Mouse (Mus musculus): ENCODE measurements at regions not wholly inside any gene's neighbourhood (a gene's known extent, or its start where the extent isn't known, plus 50 kb on each side); places are given as distances from the start of the nearest gene placed in this dataset.

- in situ Hi-C loops (cut with MboI, MseI), result no loop called here
Measured at GRCm38 (mm10) chr7:133379373-133379772, 222.6 kb downstream of the Tex36 start.

GRCm38 (mm10) chr7:133378338-133378737 is 223.6 kb downstream of the Tex36 start:
- in situ Hi-C loops (cut with MboI, MseI), result no loop called here

- in situ Hi-C loops (cut with MboI, MseI), result no loop called here
Measured at GRCm38 (mm10) chr7:133376833-133377484, 225.0 kb downstream of the Tex36 start.

- in situ Hi-C loops (cut with MboI, MseI), result no loop called here
Measured at GRCm38 (mm10) chr7:133372695-133373094, 229.3 kb downstream of the Tex36 start.

GRCm38 (mm10) chr7:133370542-133370941 is 231.4 kb downstream of the Tex36 start:
- in situ Hi-C loops (cut with MboI, MseI), result no loop called here

DNA sequence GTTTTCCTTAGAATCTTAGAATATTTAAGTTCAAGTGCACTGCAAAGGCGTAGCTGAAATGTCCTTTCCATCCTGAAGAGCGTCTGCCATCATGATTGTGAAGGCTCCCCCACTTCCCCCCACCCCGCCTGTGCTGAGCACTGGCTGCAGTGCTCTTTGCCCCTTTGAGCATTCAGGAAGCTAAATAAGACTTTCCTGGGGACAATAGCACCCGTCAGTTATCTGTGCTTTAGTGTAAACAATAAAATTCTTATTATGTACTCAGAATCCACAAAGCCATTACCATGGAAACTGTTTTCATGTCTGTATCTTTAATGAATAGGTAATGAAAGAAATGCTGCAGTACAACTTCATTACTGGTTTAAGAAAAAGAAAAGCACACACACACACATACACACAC is 237.4 kb downstream of the Tex36 start:
- in situ Hi-C loops (cut with MboI, MseI), result no loop called here

DNA sequence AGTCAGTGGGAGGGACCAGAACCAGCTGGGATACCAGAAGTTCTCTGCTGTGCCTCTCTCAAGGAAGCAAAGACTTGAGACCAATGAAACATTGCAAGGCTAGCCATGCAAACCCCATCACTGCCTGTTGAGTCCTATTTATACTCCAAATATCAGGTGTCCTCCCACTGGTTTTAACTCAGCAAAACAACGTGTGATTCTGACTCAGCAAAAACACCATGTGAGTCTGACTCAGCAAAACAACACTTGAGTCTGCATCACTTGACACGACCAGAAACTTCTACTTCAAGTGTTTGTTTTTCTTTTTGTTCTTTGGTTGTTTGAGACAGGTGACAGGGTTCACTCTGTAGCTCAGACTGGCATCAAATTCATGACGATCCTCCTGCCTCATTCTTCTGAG is 204.6 kb upstream of the Ctbp2 start:
- in situ Hi-C loops (cut with MboI, MseI), result no loop called here

GRCm38 (mm10) chr7:133325548-133326190 is 201.5 kb upstream of the Ctbp2 start:
- in situ Hi-C loops (cut with MboI, MseI), result no loop called here

GRCm38 (mm10) chr7:133323955-133324354 is 199.8 kb upstream of the Ctbp2 start:
- in situ Hi-C loops (cut with MboI, MseI), result no loop called here

- in situ Hi-C loops (cut with MboI, MseI), result no loop called here
Measured at GRCm38 (mm10) chr7:133317511-133317910, 193.4 kb upstream of the Ctbp2 start.

DNA sequence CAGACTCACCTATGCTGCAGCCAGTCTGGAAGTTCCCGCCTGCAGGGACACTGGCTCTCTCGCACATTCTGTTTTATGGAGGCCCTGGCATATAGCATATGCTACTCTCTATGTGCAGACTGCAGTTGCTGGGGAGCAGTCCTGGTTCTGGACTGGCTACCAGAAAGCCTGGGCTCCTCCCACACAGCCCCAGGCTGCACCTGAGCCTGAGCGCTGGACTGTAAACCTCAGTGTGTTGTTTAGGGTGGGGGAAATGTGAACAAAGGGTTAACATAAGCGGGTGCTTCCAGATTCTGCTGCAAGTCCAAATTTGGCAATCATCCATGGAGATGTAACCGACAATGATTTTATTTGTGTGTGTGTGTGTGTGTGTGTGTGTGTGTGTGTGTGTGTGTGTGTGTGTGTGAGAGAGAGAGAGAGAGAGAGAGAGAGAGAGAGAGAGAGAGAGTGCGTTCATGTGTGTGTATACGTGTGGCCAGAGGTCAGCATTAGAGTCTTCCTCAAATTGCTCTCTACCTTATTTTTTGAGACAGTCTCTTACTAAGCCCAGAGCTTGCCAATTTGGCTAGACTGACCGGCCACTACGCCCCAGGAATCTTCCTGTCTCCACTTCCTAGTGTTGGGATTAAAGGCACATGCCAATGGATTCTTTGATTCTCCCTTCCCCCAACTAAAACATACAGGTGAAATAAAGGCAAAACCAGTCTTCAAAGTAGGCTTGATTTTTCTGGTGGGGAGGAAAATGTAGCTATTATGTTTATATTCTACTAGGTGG is 192.7 kb upstream of the Ctbp2 start:
- in situ Hi-C loops (cut with MboI, MseI), result no loop called here

DNA sequence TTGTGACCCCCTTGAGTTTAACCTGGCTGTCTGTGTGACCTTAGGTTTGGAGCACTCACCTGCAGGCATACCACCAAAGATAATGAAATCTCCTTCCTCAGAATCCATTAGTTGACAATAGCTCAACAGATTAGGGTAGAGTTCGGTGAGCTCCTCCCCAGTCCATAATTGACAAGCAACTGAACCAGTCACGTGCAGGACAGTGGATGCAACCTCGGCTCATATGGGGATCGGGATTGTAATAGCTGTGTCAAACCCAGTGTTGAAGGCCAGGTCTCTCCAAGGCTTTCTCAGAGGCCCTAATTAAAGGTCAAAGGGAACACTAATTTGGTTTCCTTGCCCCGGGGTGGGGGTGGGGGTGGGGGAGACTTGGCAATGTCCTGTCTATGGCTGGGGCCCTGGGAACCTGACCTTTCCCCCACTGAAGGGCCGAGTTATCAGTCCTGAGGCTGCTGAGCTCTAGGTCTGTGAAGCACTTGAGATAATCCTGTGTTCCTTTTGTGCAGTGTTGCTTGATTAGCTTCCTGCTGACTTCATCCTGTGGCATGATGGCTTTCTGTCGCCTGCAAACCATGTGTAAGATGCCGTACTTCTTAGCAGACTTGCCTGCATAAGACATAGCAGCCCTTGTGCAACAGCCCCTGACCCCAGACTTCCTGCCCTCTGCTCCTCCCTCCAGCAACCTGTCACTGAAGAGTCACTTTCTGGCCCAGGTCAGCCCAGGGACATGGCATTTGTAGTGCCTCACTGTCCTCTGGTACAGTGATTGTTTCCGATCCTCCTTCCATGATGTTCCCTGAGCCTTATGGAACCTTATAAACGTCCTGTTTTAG is 191.3 kb upstream of the Ctbp2 start:
- in situ Hi-C loops (cut with MboI, MseI), result no loop called here

- in situ Hi-C loops (cut with MboI, MseI), result no loop called here
Measured at GRCm38 (mm10) chr7:133313115-133313514, 189.0 kb upstream of the Ctbp2 start.

DNA sequence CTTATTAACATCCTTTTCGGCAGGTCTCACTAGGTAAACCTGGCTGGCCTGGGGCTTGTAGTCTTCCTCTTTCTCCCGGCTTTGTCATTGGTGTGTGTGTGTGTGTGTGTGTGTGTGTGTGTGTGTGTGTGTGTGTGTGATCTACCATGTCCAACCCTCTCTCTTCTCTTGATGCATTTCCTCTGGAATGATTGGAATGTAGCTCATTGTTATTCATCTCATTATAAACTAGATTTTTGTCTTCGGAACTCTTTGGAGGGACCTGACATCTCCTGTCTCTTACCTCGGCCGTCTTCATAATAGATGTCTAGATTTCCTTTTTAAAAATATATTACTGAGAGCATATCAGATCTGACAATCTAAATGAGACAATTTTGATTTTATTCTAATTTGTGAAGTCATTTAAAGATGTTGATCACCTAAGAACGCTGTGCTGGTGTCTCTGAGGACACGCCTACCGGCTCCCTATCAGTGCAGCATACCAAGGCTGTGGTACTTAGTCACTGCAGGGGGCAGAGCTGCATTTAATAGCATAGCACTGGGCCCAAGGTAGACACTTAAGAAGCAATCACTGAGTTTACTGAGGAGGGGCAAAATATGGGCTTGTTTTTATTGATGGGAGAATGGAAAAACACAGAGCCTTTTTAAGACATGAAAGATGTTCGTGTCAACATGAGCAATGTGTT is 187.1 kb upstream of the Ctbp2 start:
- in situ Hi-C loops (cut with MboI, MseI), result no loop called here

DNA sequence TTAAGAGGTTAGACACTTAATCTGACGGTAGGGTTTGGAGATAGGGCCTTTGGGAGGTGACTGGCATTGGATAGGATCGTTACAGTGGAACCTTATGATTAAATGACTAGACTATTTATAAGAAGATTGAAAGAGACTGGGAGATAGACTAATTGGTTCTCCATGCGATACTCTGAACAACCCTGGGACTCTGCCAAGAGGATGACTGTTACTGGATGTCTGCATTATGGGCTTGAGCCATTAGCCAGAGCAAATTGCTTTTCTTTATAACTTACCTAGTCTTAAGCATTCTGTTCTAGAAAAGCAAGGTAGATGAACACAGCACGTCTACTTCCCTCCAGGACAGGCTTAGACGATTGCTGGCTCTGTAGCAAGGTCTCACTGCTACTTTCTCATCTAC is 180.3 kb upstream of the Ctbp2 start:
- in situ Hi-C loops (cut with MboI, MseI), result no loop called here

DNA sequence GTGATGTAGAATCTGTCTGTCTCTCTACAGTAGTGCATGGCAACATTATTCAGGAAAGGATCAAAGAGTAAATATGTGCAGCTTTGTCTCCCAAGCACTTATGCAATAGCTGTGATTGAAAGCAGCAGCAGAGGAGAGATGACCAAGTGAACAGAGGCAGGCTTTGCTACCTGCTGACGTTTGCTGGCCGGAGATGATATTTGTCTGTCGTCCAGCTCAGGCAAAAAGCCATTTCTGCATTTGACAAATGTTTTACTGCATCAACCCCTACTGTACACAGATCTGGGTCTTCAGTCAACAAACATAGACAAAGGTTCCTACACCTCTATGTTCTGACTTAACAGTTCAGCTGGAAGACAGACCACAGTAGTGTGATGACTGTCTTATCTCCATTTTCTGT is 166.3 kb upstream of the Ctbp2 start:
- in situ Hi-C loops (cut with MboI, MseI), result no loop called here

DNA sequence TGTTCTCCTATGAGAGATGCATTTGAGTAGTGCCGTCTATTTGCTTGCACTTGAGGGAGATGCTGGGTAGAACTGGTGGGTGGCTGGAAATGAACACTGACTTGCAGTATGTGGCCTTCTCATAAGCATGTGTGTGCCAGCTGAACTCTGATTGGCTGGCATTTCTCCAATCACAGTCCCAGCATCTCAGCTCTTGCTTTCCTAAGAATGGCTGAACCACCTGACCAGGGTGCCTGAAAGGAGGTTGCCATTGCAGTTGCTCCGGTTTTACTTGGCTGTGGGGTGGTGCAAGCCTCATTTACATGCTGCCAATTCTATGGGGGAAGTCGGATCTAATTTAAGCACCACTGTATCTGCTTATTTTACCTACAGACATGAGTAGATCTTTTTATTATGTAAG is 164.1 kb upstream of the Ctbp2 start:
- in situ Hi-C loops (cut with MboI, MseI), result loop anchor here in 1 of 2 experiments (10.0 kb wide), 1 partner anchor 1113 kb away; no protein-coding TSS in a partner anchor

- in situ Hi-C loops (cut with MboI, MseI), result loop anchor here in 1 of 2 experiments (10.0 kb wide), 1 partner anchor 1112 kb away; no protein-coding TSS in a partner anchor
Measured at GRCm38 (mm10) chr7:133286836-133287235, 162.7 kb upstream of the Ctbp2 start.

GRCm38 (mm10) chr7:133286216-133286615 is 162.1 kb upstream of the Ctbp2 start:
- in situ Hi-C loops (cut with MboI, MseI), result loop anchor here in 1 of 2 experiments (10.0 kb wide), 1 partner anchor 1111 kb away; no protein-coding TSS in a partner anchor

- in situ Hi-C loops (cut with MboI, MseI), result no loop called here
Measured at GRCm38 (mm10) chr7:133262161-133262560, 138.0 kb upstream of the Ctbp2 start.

- in situ Hi-C loops (cut with MboI, MseI), result no loop called here
Measured at GRCm38 (mm10) chr7:133259143-133259542, 135.0 kb upstream of the Ctbp2 start.
